Mouse (Mus musculus) limb, embryonic 12.5 days (tissue): ENCODE data around the gene Tecta. TPM values are rescaled to one million over a fixed set of nuclear protein-coding genes. Genes with fewer than 3 reads are reported as not detected.
A peak's percentile ranks its signal among the peaks of the same experiment; 100 is the strongest.

Experiments used
- ATAC-seq: fragments of 200-750 bp; cut with Nextera tagmentation; 2 replicates; pipeline ENCODE4 v1.8.0; 2017; ENCODE audit warnings: low read depth, moderate TSS enrichment; ENCODE audit not compliant: insufficient number of reproducible peaks, insufficient read depth, low FRiP score, low TSS enrichment
- H3K27ac ChIP-seq: fragments of 300-500 bp; sonication (generic); 2 replicates; pipeline ENCODE4 v1.5.1; 2016; ENCODE audit warnings: mild to moderate bottlenecking, moderate library complexity
- H3K27me3 ChIP-seq: fragments of 300-500 bp; sonication (generic); 2 replicates; pipeline ENCODE4 v1.6.1; 2016; ENCODE audit warnings: mild to moderate bottlenecking, moderate library complexity
- H3K36me3 ChIP-seq: fragments of 300-500 bp; sonication (generic); 2 replicates; pipeline ENCODE4 v1.6.1; 2016; ENCODE audit warnings: mild to moderate bottlenecking, moderate library complexity
- H3K4me1 ChIP-seq: fragments of 300-500 bp; sonication (generic); replicated peaks from 2 replicates; pipeline ENCODE4 v1.6.1; 2016
- H3K4me2 ChIP-seq: fragments of 300-500 bp; sonication (generic); 2 replicates; pipeline ENCODE4 v1.6.1; 2016; ENCODE audit warnings: mild to moderate bottlenecking, moderate library complexity
- H3K4me3 ChIP-seq: fragments of 300-500 bp; sonication (generic); replicated peaks from 2 replicates; pipeline ENCODE4 v1.5.1; 2016; ENCODE audit warnings: mild to moderate bottlenecking
- H3K9ac ChIP-seq: fragments of 300-500 bp; sonication (generic); replicated peaks from 2 replicates; pipeline ENCODE4 v1.6.1; 2016; ENCODE audit warnings: mild to moderate bottlenecking, moderate library complexity
- H3K9me3 ChIP-seq: fragments of 300-500 bp; sonication (generic); 2 replicates; pipeline ENCODE4 v1.6.1; 2016; ENCODE audit warnings: mild to moderate bottlenecking, moderate library complexity
- WGBS: fragments of 180-500 bp; shearing (Covaris S2); methylation state at CpG from one replicate; pipeline ENCODE4 v1.1.7; 2016; 5-methylcytosine and 5-hydroxymethylcytosine counted together
- polyA plus RNA-seq: library from polyadenylated mRNA; unstranded; fragments of >200 nt; fragmentation: Nextera tagmentation; extraction: Ambion mirVana; gene quantifications from 2 replicates; pipeline ENCODE4 v1.2.1, GENCODE M21; 2016

The Tecta gene
- polyA plus RNA-seq, 1 experiment from 2014 or later: 0.09 TPM

DNA sequence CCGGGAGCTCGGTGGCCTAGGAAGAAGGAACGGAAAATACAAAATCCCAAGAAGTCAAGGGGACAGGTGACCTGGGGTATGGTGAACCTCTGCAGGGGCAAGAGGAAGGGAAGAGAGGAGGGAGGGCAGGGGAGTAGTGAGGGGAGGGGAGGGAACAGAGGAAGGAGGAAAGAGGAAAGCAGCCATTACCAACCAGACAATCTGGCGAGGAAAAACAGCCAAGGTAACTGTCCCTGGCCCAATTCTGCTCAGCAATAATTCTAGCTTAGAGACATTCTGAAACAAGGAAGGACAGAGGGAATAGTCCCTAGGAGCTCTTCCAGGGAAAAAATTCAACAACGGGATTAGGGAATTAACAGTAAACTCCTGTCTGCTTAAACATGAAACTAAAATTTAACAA is 19.1 kb upstream of the Tecta start:
- Histone ChIP-seq H3K27me3 (no peaks in the 10 kb centered on the region), H3K9ac (no peak overlapping the region), H3K9me3 (no peaks in the 10 kb centered on the region), H3K4me3 (no peak overlapping the region), H3K27ac (no peak overlapping the region), H3K4me1 (peaks cover 15% of the 10 kb centered on the region), H3K4me2 (no peak overlapping the region), H3K36me3 (peaks cover 57% of the 10 kb centered on the region)
- WGBS: 89% methylated on average over 5 of the region's 5 CpGs
- ATAC-seq: no peak

DNA sequence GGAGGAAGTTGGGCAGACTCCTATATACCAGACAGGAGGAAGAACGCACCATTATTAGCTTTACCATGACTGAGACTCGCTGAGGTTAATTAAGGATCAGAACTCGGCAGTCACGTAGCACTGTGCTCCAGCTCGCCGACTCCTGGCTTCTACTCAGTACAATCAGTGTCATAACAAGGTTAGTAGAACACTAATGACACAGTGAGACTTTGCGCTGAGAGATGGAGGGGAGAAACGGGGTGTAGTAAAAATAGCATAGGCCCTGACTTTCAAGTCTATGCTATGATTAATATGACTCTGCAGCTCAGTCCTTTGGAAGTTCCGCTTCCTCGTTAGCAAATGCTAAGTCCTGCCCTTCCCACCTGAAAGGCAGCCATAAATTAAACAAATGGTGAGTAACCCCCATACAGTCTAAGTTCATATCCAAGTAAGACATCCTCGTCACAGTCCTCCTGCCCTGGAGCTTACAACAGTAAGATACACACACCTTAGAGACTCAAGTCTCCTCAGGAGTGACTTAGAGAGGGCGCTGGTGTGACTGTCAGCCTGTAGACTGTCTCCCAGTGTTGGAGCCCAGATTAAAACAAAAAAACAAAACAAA is 17.7 kb upstream of the Tecta start:
- H3K4me3 ChIP-seq: no peak overlapping the region

DNA sequence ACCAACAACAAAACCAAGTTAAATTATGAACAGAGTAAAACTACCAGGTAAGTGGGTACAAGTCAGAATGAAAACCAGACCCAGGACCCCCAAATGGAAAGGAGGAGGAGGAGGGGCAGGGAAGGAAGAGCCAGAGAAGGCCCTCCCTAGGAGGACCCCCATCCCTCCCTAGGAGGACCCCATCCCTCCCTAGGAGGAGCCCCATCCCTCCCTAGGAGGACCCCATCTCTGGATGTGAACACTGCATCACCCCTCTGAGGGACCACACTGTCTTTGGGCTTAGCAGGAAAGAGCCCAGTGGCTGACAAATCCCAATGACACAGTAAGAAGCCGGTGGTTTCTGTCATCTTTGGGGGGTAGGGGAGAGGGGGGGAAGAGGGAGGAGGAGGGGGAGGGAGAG is 15.5 kb upstream of the Tecta start:
- Histone ChIP-seq H3K9me3 (no peaks in the 10 kb centered on the region), H3K4me3 (no peak overlapping the region), H3K4me1 (peaks cover 15% of the 10 kb centered on the region), H3K4me2 (no peak overlapping the region), H3K9ac (no peak overlapping the region), H3K27ac (0 out of 2 replicates have a peak overlapping the region, but pooled peaks have one; percentile 2), H3K36me3 (peaks cover 38% of the 10 kb centered on the region), H3K27me3 (no peaks in the 10 kb centered on the region)
- WGBS: 50% methylated on average over 1 of the region's 1 CpGs
- no peak for ATAC-seq

More for the DNA sequence above, 17.7 kb upstream of the Tecta start:
- no peak for ATAC-seq
- H3K27me3 ChIP-seq: no peaks in the 10 kb centered on the region
- no peak overlapping the region for H3K27ac ChIP-seq
- H3K9ac ChIP-seq: no peak overlapping the region
- H3K4me1 ChIP-seq: peaks cover 15% of the 10 kb centered on the region
- H3K4me2 ChIP-seq: no peak overlapping the region
- H3K36me3 ChIP-seq: peaks cover 53% of the 10 kb centered on the region
- 46% methylated on average over 12 of the region's 12 CpGs for WGBS
- no peaks in the 10 kb centered on the region for H3K9me3 ChIP-seq

DNA sequence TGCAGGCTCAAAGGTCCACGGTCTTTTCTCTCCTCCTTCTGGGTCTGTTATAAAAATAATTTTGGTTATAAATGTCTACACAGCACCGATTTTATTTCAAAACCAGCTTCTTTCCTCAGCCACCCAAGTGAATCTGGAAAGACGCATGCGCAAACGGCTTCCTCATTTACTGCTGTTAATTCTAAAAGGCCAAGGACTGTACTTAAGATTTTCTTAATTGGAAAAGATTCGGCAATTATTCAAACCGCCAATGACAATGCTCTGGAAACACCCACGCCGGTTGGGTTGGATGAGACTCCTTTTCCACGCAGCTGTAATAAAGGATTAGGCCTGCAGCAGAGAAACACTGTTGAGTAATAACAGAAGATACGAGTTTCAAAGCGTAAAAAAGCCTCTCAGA is 13.6 kb upstream of the Tecta start:
- peaks cover 32% of the 10 kb centered on the region for H3K36me3 ChIP-seq
- peaks cover 15% of the 10 kb centered on the region for H3K4me1 ChIP-seq
- no peak overlapping the region for H3K9ac ChIP-seq
- H3K4me3 ChIP-seq: no peak overlapping the region
- H3K9me3 ChIP-seq: no peaks in the 10 kb centered on the region
- H3K4me2 ChIP-seq: no peak overlapping the region
- H3K27me3 ChIP-seq: no peaks in the 10 kb centered on the region
- 89% methylated on average over 12 of the region's 12 CpGs for WGBS
- ATAC-seq: no peak
- H3K27ac ChIP-seq: no peak overlapping the region

DNA sequence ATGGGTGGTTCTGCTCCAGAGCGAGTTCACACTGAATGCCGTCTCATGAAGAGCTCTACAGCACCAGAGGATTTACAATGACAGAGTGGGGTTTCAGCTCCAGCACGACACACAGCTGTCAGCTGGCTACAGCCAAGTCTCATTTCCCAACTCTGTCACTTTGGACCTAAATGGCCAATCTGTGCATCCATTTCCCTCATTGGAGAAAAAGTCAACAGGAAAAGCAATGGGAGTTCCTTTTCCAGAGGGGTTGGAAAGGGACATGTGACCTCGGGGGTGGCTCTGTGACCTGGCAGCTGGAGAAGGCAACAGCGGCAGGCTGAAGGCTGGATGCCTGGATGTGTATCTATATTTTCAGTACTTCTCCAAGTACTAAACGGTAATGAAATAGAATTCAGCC is 11.6 kb upstream of the Tecta start:
- no peak overlapping the region for H3K9ac ChIP-seq
- 88% methylated on average over 6 of the region's 6 CpGs for WGBS

DNA sequence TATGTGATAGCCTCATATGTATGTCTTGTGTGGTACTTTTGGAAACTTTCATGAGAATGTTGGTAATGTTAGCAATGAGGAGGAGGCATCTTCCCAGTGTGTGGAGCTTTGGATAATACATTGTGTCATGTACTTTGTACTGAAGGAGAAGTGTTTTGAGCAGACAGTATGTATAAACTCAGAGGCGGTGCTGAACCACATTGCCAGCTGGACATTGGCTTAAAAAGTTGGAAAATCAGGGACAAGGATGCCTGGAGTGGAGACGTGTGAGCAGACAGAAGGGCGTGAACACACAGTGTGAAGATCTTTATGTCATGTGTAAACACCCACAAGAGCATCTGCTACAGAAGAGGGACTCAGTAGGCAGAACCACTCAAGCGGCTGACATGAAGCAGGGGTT is 6.0 kb upstream of the Tecta start:
- 82% methylated on average over 4 of the region's 4 CpGs for WGBS
- Histone ChIP-seq H3K9me3 (no peaks in the 10 kb centered on the region), H3K9ac (no peak overlapping the region), H3K4me3 (no peak overlapping the region), H3K36me3 (no peaks in the 10 kb centered on the region), H3K27me3 (no peaks in the 10 kb centered on the region), H3K4me2 (no peak overlapping the region), H3K4me1 (no peaks in the 10 kb centered on the region), H3K27ac (no peak overlapping the region)
- no peak for ATAC-seq

More for the DNA sequence above, 11.6 kb upstream of the Tecta start:
- Histone ChIP-seq H3K27me3 (no peaks in the 10 kb centered on the region), H3K36me3 (peaks cover 26% of the 10 kb centered on the region; the same call in 1 of the 2 replicates), H3K4me3 (no peak overlapping the region), H3K4me1 (peaks cover 11% of the 10 kb centered on the region), H3K9me3 (no peaks in the 10 kb centered on the region), H3K27ac (no peak overlapping the region), H3K4me2 (no peak overlapping the region)
- no peak for ATAC-seq

DNA sequence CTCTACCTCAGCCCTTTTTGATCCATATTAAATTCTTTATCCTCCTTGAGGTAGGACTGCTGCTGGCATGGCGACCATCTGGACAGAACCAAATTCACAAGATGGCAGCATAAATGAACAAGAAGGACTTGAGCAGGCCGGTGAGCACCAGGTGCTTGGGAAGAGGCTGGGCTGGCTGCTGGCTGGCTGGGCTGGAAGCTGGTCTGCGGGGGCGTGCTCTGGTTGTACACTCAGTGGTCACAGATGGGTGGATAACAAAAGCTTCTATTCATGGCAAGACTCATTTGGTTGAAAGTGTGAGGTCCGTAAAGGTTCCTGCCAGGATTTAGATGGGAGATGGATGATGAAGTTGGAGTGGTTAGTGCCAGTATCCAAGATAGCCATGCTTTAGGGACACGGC is 1.8 kb upstream of the Tecta start:
- Histone ChIP-seq H3K9ac (no peak overlapping the region), H3K4me1 (no peaks in the 10 kb centered on the region), H3K36me3 (no peaks in the 10 kb centered on the region), H3K9me3 (no peaks in the 10 kb centered on the region), H3K27me3 (no peaks in the 10 kb centered on the region), H3K4me3 (no peak overlapping the region), H3K4me2 (no peak overlapping the region), H3K27ac (peak overlapping the region; percentile 35; the same call in 1 of the 2 replicates)
- WGBS: 83% methylated on average over 6 of the region's 6 CpGs
- no peak for ATAC-seq

DNA sequence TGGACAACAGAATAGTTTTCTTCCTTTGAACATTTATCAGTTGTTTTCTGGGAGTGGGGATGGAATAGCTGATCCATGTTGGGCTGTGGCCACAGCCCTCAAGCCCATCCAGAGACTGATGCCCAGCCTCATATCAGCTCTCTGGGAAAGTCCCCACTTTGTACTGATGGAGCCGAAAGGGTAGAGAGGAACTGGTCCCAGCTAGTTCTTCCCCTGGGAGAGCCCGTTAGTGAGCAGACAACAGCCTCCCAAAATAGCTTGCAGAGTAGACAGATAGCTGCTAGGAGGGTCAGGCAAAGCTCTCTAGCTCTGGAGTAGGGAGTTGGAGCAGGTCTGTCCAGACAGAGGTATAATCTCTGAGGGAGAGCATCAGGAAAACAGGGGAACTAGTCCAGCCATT is 3.6 kb downstream of the Tecta start:
- Histone ChIP-seq H3K4me2 (no peak overlapping the region), H3K9ac (no peak overlapping the region), H3K27me3 (no peaks in the 10 kb centered on the region), H3K9me3 (no peaks in the 10 kb centered on the region), H3K4me3 (no peak overlapping the region), H3K27ac (no peak overlapping the region), H3K4me1 (peaks cover 28% of the 10 kb centered on the region), H3K36me3 (no peaks in the 10 kb centered on the region)
- ATAC-seq: no peak
- 76% methylated on average over 2 of the region's 2 CpGs for WGBS

DNA sequence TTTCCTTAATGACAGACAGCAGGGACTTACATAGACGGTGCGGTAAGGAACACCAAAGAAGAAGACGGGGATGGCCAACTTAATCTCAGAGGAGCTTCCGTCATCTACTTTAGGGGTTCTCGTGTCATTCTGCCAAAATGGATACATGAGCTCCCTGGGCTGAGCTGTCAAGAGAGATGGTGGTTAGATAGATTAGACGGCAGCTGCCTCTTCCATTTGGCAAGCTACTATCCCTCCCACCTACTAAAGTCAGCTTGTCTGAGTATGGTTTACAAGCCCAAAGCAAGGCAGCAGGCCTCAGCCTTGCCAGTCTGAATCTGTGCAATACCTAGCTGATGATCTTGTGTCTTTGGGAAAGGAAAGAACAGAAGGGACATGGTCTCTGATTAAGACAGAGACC is 4.8 kb downstream of the Tecta start:
- Histone ChIP-seq H3K27me3 (0 out of 2 replicates have a peak, but pooled peaks cover 1% of the 10 kb centered on the region), H3K9me3 (no peaks in the 10 kb centered on the region), H3K4me1 (peaks cover 40% of the 10 kb centered on the region), H3K36me3 (no peaks in the 10 kb centered on the region), H3K27ac (no peak overlapping the region), H3K9ac (no peak overlapping the region), H3K4me2 (no peak overlapping the region), H3K4me3 (no peak overlapping the region)
- ATAC-seq: no peak
- WGBS: 70% methylated on average over 6 of the region's 6 CpGs

DNA sequence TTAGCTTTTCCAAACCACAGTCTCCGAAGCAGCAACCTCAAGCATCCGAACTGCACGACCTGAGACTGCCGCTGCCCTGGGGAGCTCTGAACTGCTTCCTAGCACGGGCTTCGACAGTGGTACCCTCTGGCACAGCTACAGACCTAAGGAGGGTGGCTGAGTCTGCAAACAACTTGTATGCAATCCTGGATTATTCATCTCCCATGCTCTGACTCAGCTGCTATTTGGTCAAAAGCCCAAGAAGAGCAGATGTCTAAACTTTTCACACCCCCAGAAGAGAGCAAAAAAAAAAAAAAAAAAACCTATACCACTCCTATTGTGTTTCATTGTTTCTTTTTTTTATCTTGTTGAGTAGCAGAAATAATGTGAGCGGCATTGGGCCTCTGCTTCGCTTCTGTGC is 5.4 kb downstream of the Tecta start:
- H3K4me1 ChIP-seq: peaks cover 44% of the 10 kb centered on the region
- no peaks in the 10 kb centered on the region for H3K9me3 ChIP-seq
- WGBS: 67% methylated on average over 8 of the region's 8 CpGs
- no peak overlapping the region for H3K4me2 ChIP-seq
- no peak overlapping the region for H3K9ac ChIP-seq
- no peak overlapping the region for H3K27ac ChIP-seq
- H3K4me3 ChIP-seq: no peak overlapping the region
- no peaks in the 10 kb centered on the region for H3K36me3 ChIP-seq
- no peak for ATAC-seq
- 0 out of 2 replicates have a peak, but pooled peaks cover 4% of the 10 kb centered on the region for H3K27me3 ChIP-seq

DNA sequence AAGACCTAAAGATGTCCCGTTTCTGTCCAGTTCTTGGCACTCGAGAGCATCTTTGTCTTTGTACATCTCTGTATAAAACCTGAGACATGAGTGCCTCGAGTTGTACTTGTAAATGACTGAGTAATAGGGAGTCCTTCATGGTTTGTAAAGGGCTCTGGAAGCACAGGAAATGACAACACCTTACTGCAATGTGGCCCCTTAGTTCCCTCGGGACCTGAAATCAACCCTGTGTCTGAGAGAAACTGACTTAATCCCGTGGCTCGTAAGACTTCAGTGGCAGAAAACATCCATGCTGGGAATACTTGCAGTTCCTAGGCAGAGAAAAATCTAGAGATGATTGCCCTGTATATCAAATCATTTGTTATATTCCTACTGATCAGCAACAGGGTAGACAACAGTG is 6.8 kb downstream of the Tecta start:
- 46% methylated on average over 6 of the region's 6 CpGs for WGBS
- Histone ChIP-seq H3K9me3 (no peaks in the 10 kb centered on the region), H3K4me3 (no peak overlapping the region), H3K4me1 (peaks cover 44% of the 10 kb centered on the region), H3K9ac (no peak overlapping the region), H3K36me3 (no peaks in the 10 kb centered on the region), H3K27me3 (0 out of 2 replicates have a peak, but pooled peaks cover 4% of the 10 kb centered on the region), H3K4me2 (no peak overlapping the region), H3K27ac (no peak overlapping the region)
- ATAC-seq: no peak

DNA sequence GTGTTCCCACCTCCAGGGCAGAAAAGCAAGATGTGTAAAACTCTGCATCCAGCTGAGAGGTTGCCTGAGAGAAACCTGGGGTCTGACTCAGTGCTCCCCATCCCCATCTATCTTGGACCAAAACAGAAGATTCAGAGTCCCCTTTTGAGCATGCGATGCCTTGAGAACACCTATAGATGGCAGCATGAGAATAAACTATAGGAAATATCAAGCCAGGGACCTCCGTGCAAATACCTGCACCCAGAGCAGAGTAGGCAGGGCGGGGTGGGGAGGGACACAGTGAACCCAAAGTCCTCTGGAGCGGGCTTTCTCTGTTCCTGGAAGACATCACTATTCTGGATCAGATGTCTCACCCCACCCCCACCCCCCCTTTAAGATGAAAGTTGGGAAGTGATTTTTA is 11.2 kb downstream of the Tecta start:
- Histone ChIP-seq H3K36me3 (no peaks in the 10 kb centered on the region), H3K9me3 (no peaks in the 10 kb centered on the region), H3K4me1 (peaks cover 37% of the 10 kb centered on the region), H3K27ac (no peak overlapping the region), H3K4me3 (no peak overlapping the region), H3K9ac (no peak overlapping the region), H3K27me3 (0 out of 2 replicates have a peak, but pooled peaks cover 4% of the 10 kb centered on the region), H3K4me2 (no peak overlapping the region)
- no peak for ATAC-seq
- 56% methylated on average over 4 of the region's 4 CpGs for WGBS
